Mouse (Mus musculus) 3T3-L1 (cell line): Measurements from ENCODE around the gene Arl6ip1.
"Not testable (repeated sequence)": the region's sequence is repeated elsewhere in the genome, so short reads cannot be mapped to it uniquely, and the experiment has no call there.

ENCODE experiments used
- DNase-seq: peaks from one replicate; pipeline ENCODE4 v3.0.0-alpha.2; 2015; ENCODE audit warnings: low read depth, low spot score

The Arl6ip1 gene

GRCm38 (mm10) chr7:118129430-118130041, at the start of gene Arl6ip1:
Gene Arl6ip1, minus strand, starts transcription at chr7:118129662.
- DNase-seq, result peak; percentile 71

- DNase-seq, result no peak
These were observed 46.4 kb upstream of the Arl6ip1 start for GRCm38 (mm10) chr7:118175821-118176355.

- not testable (repeated sequence) for DNase-seq
These were observed 40.7 kb upstream of the Arl6ip1 start for GRCm38 (mm10) chr7:118170125-118170524.

- no peak for DNase-seq
These were observed 33.5 kb upstream of the Arl6ip1 start for GRCm38 (mm10) chr7:118163006-118163405.

GRCm38 (mm10) chr7:118160121-118160520, 30.7 kb upstream of the Arl6ip1 start:
- no peak for DNase-seq

GRCm38 (mm10) chr7:118156461-118156860, 27.0 kb upstream of the Arl6ip1 start:
- DNase-seq, result no peak

GRCm38 (mm10) chr7:118154150-118154549, 24.7 kb upstream of the Arl6ip1 start:
- no peak for DNase-seq

- DNase-seq, result no peak
These were observed 14.1 kb upstream of the Arl6ip1 start for GRCm38 (mm10) chr7:118143602-118144001.

GRCm38 (mm10) chr7:118143123-118143522, 13.7 kb upstream of the Arl6ip1 start:
- no peak for DNase-seq

GRCm38 (mm10) chr7:118141271-118141670, 11.8 kb upstream of the Arl6ip1 start:
- DNase-seq, result no peak

GRCm38 (mm10) chr7:118135128-118135527, 5.7 kb upstream of the Arl6ip1 start:
- DNase-seq, result no peak

GRCm38 (mm10) chr7:118128925-118129429, 485 bp downstream of the Arl6ip1 start:
- DNase-seq, result no peak

- DNase-seq, result no peak
These were observed 3.1 kb downstream of the Arl6ip1 start for GRCm38 (mm10) chr7:118126219-118126875.

GRCm38 (mm10) chr7:118125736-118126135, 3.7 kb downstream of the Arl6ip1 start:
- DNase-seq, result no peak

GRCm38 (mm10) chr7:118123512-118124411, 5.7 kb downstream of the Arl6ip1 start:
- no peak for DNase-seq

- no peak for DNase-seq
These were observed 7.2 kb downstream of the Arl6ip1 start for GRCm38 (mm10) chr7:118122235-118122634.

- DNase-seq, result no peak
These were observed 8.8 kb downstream of the Arl6ip1 start for GRCm38 (mm10) chr7:118120654-118121053.

GRCm38 (mm10) chr7:118119946-118120345, 9.5 kb downstream of the Arl6ip1 start:
- no peak for DNase-seq

- DNase-seq, result no peak
These were observed 10.3 kb downstream of the Arl6ip1 start for GRCm38 (mm10) chr7:118119142-118119541.

GRCm38 (mm10) chr7:118118426-118118825, 11.0 kb downstream of the Arl6ip1 start:
- no peak for DNase-seq

GRCm38 (mm10) chr7:118117539-118118210, 11.8 kb downstream of the Arl6ip1 start:
- no peak for DNase-seq
